Comparison of ENCODE assay signal across 28 mouse cellular contexts in genomic region chr5:105558517-105558916, GRCm38 (mm10). TPM values are rescaled to one million over a fixed set of nuclear protein-coding genes. Genes with fewer than 3 reads are reported as not detected.
DNase-seq lines count a peak whose midpoint lies in the region; ATAC-seq and TF ChIP-seq lines count a peak whose summit lies in the region.
"Had no signal": no experiment of that assay in that cellular context is flagged by ENCODE, and none has a peak within 500 bp of the region (broad histone marks: within the 10 kb centered on the region; RNA-seq: fewer than 3 reads in every experiment).

No protein-coding gene starts in this region.

- no peaks in the 10 kb centered on the region for H3K4me1 ChIP-seq in liver, adult 2 months (ENCODE audit: control insufficient read depth, insufficient read depth, low read length)
- no peaks in the 10 kb centered on the region for H3K4me1 ChIP-seq in liver, embryonic 11.5 days (replicated peaks; ENCODE audit: control insufficient read depth, insufficient read depth, low read length)
- H3K4me1 ChIP-seq in small intestine, adult 2 months (ENCODE audit: control insufficient read depth, insufficient read depth, insufficient read length, low read length): no peaks in the 10 kb centered on the region
- H3K4me1 ChIP-seq in heart, embryonic 10.5 days: no peaks in the 10 kb centered on the region
- no peaks in the 10 kb centered on the region for H3K4me1 ChIP-seq in forebrain, postnatal 0 days (ENCODE audit: insufficient read depth)
- H3K4me1 ChIP-seq: forebrain, embryonic 13.5 days; kidney, embryonic 15.5 days; limb, embryonic 10.5 days; limb, embryonic 15.5 days; midbrain, embryonic 12.5 days had no signal

- 83% methylated on average over 4 of the region's 4 CpGs for WGBS in liver, adult 2 months
- 87% methylated on average over 4 of the region's 4 CpGs for WGBS in liver, embryonic 11.5 days
- WGBS in small intestine, adult 2 months: 83% methylated on average over 4 of the region's 4 CpGs
- WGBS in heart, embryonic 10.5 days: 91% methylated on average over 4 of the region's 4 CpGs
- WGBS in forebrain, postnatal 0 days: 92% methylated on average over 4 of the region's 4 CpGs

- no peaks in the 10 kb centered on the region; the same call in 1 of the 2 replicates for H3K9me3 ChIP-seq in liver, embryonic 11.5 days (ENCODE audit: control insufficient read depth, low read length)
- H3K9me3 ChIP-seq in heart, embryonic 10.5 days: no peaks in the 10 kb centered on the region
- H3K9me3 ChIP-seq in forebrain, postnatal 0 days (ENCODE audit: low read length): no peaks in the 10 kb centered on the region
- H3K9me3 ChIP-seq: forebrain, embryonic 13.5 days; kidney, embryonic 15.5 days; limb, embryonic 10.5 days; limb, embryonic 15.5 days; liver, embryonic 15.5 days; midbrain, embryonic 12.5 days had no signal

- H3K27me3 ChIP-seq in liver, adult 2 months (ENCODE audit: control insufficient read depth, insufficient read depth, low read length): no peaks in the 10 kb centered on the region
- H3K27me3 ChIP-seq in liver, embryonic 11.5 days (replicated peaks; ENCODE audit: control insufficient read depth, insufficient read depth, low read length): no peaks in the 10 kb centered on the region
- no peaks in the 10 kb centered on the region for H3K27me3 ChIP-seq in small intestine, adult 2 months (ENCODE audit: control insufficient read depth, insufficient read depth, low read length)
- no peaks in the 10 kb centered on the region for H3K27me3 ChIP-seq in heart, embryonic 10.5 days (ENCODE audit: insufficient read depth, poor library complexity, severe bottlenecking)
- H3K27me3 ChIP-seq in forebrain, postnatal 0 days (ENCODE audit: insufficient read depth, low read length): no peaks in the 10 kb centered on the region
- H3K27me3 ChIP-seq: forebrain, embryonic 13.5 days; heart, embryonic 12.5 days; kidney, embryonic 15.5 days; limb, embryonic 15.5 days; liver, embryonic 15.5 days; midbrain, embryonic 12.5 days had no signal

- H3K4me3 ChIP-seq in liver, adult 2 months (ENCODE audit: insufficient read depth, low read depth, low read length): no peak overlapping the region
- H3K4me3 ChIP-seq in liver, embryonic 11.5 days (ENCODE audit: low read depth, low read length): no peak overlapping the region
- H3K4me3 ChIP-seq in small intestine, adult 2 months (ENCODE audit: low read depth, low read length): no peak overlapping the region
- no peak overlapping the region for H3K4me3 ChIP-seq in heart, embryonic 10.5 days
- H3K4me3 ChIP-seq in forebrain, postnatal 0 days (ENCODE audit: low read depth, low read length): no peak overlapping the region
- H3K4me3 ChIP-seq: forebrain, embryonic 13.5 days; heart, embryonic 12.5 days; kidney, embryonic 15.5 days; limb, embryonic 10.5 days; limb, embryonic 15.5 days; liver, embryonic 15.5 days; midbrain, embryonic 12.5 days had no signal

- no peaks in the 10 kb centered on the region for H3K79me2 ChIP-seq in liver, adult 2 months (ENCODE audit: control insufficient read depth, insufficient read depth, low read length)

- no peak overlapping the region for H3K4me2 ChIP-seq in liver, embryonic 11.5 days
- no peak overlapping the region for H3K4me2 ChIP-seq in forebrain, postnatal 0 days (ENCODE audit: low read depth)
- H3K4me2 ChIP-seq: forebrain, embryonic 13.5 days; heart, embryonic 12.5 days; hindbrain, embryonic 14.5 days; kidney, embryonic 15.5 days; limb, embryonic 15.5 days; liver, embryonic 15.5 days; lung, embryonic 14.5 days; midbrain, embryonic 12.5 days had no signal

- H3K27ac ChIP-seq in liver, adult 2 months (replicated peaks; ENCODE audit: insufficient read depth, low read depth, low read length): peak overlapping the region; percentile 40
- H3K27ac ChIP-seq in liver, embryonic 11.5 days (ENCODE audit: low read depth, low read length): no peak overlapping the region
- peak overlapping the region; percentile 52; the same call in 1 of the 2 replicates for H3K27ac ChIP-seq in small intestine, adult 2 months (ENCODE audit: insufficient read depth, low read depth, low read length)
- no peak overlapping the region for H3K27ac ChIP-seq in heart, embryonic 10.5 days
- H3K27ac ChIP-seq in forebrain, postnatal 0 days (ENCODE audit: low read depth, low read length): no peak overlapping the region
- H3K27ac ChIP-seq: forebrain, embryonic 13.5 days; kidney, embryonic 15.5 days; limb, embryonic 10.5 days; limb, embryonic 15.5 days; liver, embryonic 15.5 days; midbrain, embryonic 12.5 days had no signal

- no peak for DNase-seq in liver, adult 2 months (ENCODE audit: extremely low read depth, low read depth, low spot score)
- no peak for DNase-seq in liver, embryonic 11.5 days (ENCODE audit: low spot score)
- peak; percentile 19 for DNase-seq in A20 (ENCODE audit: low read depth, low spot score)
- DNase-seq in heart, embryonic 10.5 days (ENCODE audit: low spot score): no peak
- no peak for DNase-seq in forebrain, postnatal 0 days
- DNase-seq: adrenal gland, postnatal 36 days; cerebellum, adult 8-10 months; cerebellum, postnatal 25 days; gastrocnemius, postnatal 14 days; heart, postnatal 4 days; kidney, adult 11 months; kidney, postnatal 25 days; lung, embryonic 14.5 days; lung, postnatal 14 days; right cerebral cortex, adult 18-20 months; right cerebral cortex, postnatal 4 days; thymus, postnatal 36 days had no signal

- H3K9ac ChIP-seq in liver, adult 2 months (ENCODE audit: low read depth, low read length): no peak overlapping the region
- no peak overlapping the region for H3K9ac ChIP-seq in liver, embryonic 11.5 days (ENCODE audit: low read depth, low read length)
- no peak overlapping the region for H3K9ac ChIP-seq in forebrain, postnatal 0 days
- H3K9ac ChIP-seq: forebrain, embryonic 13.5 days; heart, embryonic 12.5 days; hindbrain, embryonic 14.5 days; kidney, embryonic 15.5 days; limb, embryonic 15.5 days; liver, embryonic 15.5 days; lung, embryonic 14.5 days; midbrain, embryonic 12.5 days had no signal

- no peaks in the 10 kb centered on the region for H3K36me3 ChIP-seq in liver, adult 2 months (ENCODE audit: control insufficient read depth, insufficient read depth, low read length)
- H3K36me3 ChIP-seq in liver, embryonic 11.5 days (ENCODE audit: control insufficient read depth, insufficient read depth, low read length): peaks cover 2% of the 10 kb centered on the region; the same call in 1 of the 2 replicates
- H3K36me3 ChIP-seq in small intestine, adult 2 months (ENCODE audit: control insufficient read depth, insufficient read depth, low read length): no peaks in the 10 kb centered on the region
- peaks cover 31% of the 10 kb centered on the region for H3K36me3 ChIP-seq in heart, embryonic 10.5 days
- no peaks in the 10 kb centered on the region for H3K36me3 ChIP-seq in forebrain, postnatal 0 days (ENCODE audit: insufficient read depth)
- H3K36me3 ChIP-seq: limb, embryonic 15.5 days; midbrain, embryonic 12.5 days had no signal

- no peak for ATAC-seq in liver, embryonic 11.5 days (replicated peaks; ENCODE audit: low FRiP score)
- ATAC-seq in common myeloid progenitor, adult 5-6 weeks (replicated peaks; ENCODE audit: low read depth, poor library complexity, severe bottlenecking): peak; percentile 33; the same call in 1 of the 2 replicates
- ATAC-seq in forebrain, postnatal 0 days: no peak
- ATAC-seq: inflammation-experienced regulatory T-cells, adult 6 months had no signal

- TF ChIP-seq CTCF in liver, adult 2 months (IDR thresholded peaks at IDR 0.05; ENCODE audit: low read depth, low read length): no peak
- TF ChIP-seq CTCF in small intestine, adult 2 months (IDR thresholded peaks at IDR 0.05; ENCODE audit: extremely low read depth, insufficient read length, insufficient replicate concordance, low read depth, low read length): no peak
- no peak for TF ChIP-seq CTCF in forebrain, postnatal 0 days (IDR thresholded peaks at IDR 0.05; ENCODE audit: low read depth)

- TF ChIP-seq POLR2A in liver, adult 2 months (IDR thresholded peaks at IDR 0.05; ENCODE audit: extremely low read depth, insufficient read depth, low read length): no peak
- no peak for TF ChIP-seq POLR2A in small intestine, adult 2 months (IDR thresholded peaks at IDR 0.05; ENCODE audit: low read depth, low read length)

RNA-seq across cellular contexts. Expression of gene Lrrc8c, which starts 39.3 kb away (rescaled TPM):
- total RNA-seq in liver, adult 2 months (2014; rRNA removed): 2.1 and 3.3 TPM in 2 replicates
- 1.5 and 1.8 TPM in 2 replicates for polyA plus RNA-seq in liver, adult 2 months (2012; rRNA removed)
- polyA plus RNA-seq in liver, embryonic 11.5 days (2014; fragmentation: Nextera tagmentation; extraction: Ambion mirVana): 30.4 and 33.8 TPM in 2 replicates
- total RNA-seq in common myeloid progenitor, adult 5-6 weeks (2017): 13.8 and 18.0 TPM in 2 replicates
- 5.1 and 7.6 TPM in 2 replicates for polyA plus RNA-seq in small intestine, adult 2 months (2012; rRNA removed)
- 26.0 and 26.7 TPM in 2 replicates for polyA plus RNA-seq in heart, embryonic 10.5 days (2016; fragmentation: Nextera tagmentation; extraction: Ambion mirVana)
- total RNA-seq in forebrain, postnatal 0 days (2014; rRNA removed): 6.2 and 6.9 TPM in 2 replicates
- polyA plus RNA-seq in forebrain, postnatal 0 days (2015; fragmentation: Nextera tagmentation; extraction: Ambion mirVana): 10.0 and 11.5 TPM in 2 replicates

Comparison
In these comparisons a context has a peak if more than half of its experiments do, and no peak if none do; other contexts are left out.
1. H3K27ac ChIP-seq: peak in liver, adult 2 months (single experiment) and small intestine, adult 2 months (single experiment); none in liver, embryonic 11.5 days (single experiment), heart, embryonic 10.5 days (single experiment) and forebrain, postnatal 0 days (single experiment).